Mouse (Mus musculus) liver, embryonic 11.5 days (tissue): ENCODE measurements around the gene Skap1. TPM values are rescaled to one million over a fixed set of nuclear protein-coding genes. Genes with fewer than 3 reads are reported as not detected.

Experiments
- ATAC-seq: fragments of 200-750 bp; cut with Nextera tagmentation; replicated peaks from 2 replicates; pipeline ENCODE4 v1.8.0; 2017; ENCODE audit warnings: moderate number of reproducible peaks, mild to moderate bottlenecking, moderate TSS enrichment, moderate library complexity; ENCODE audit not compliant: low FRiP score
- DNase-seq: peaks from one replicate; pipeline ENCODE4 v3.0.0-alpha.2; 2017; ENCODE audit warnings: low spot score
- H3K27ac ChIP-seq: fragments of 300-500 bp; sonication (generic); 2 replicates; pipeline ENCODE4 v1.5.1; 2014; ENCODE audit warnings: mild to moderate bottlenecking, low read depth, low read length, control low read depth
- H3K27me3 ChIP-seq: fragments of 300-500 bp; sonication (generic); replicated peaks from 2 replicates; pipeline ENCODE4 v1.6.1; 2014; ENCODE audit warnings: low read length, mixed read lengths; ENCODE audit not compliant: control insufficient read depth, insufficient read depth
- H3K36me3 ChIP-seq: fragments of 300-500 bp; sonication (generic); 2 replicates; pipeline ENCODE4 v1.6.1; 2014; ENCODE audit warnings: mild to moderate bottlenecking, low read length, moderate library complexity, mixed read lengths; ENCODE audit not compliant: control insufficient read depth, insufficient read depth
- H3K4me1 ChIP-seq: fragments of 300-500 bp; sonication (generic); replicated peaks from 2 replicates; pipeline ENCODE4 v1.6.1; 2014; ENCODE audit warnings: low read length, mixed read lengths; ENCODE audit not compliant: control insufficient read depth, insufficient read depth
- H3K4me2 ChIP-seq: fragments of 300-500 bp; sonication (generic); 2 replicates; pipeline ENCODE4 v1.6.1; 2014; ENCODE audit warnings: mild to moderate bottlenecking, control low read depth, moderate library complexity
- H3K4me3 ChIP-seq: fragments of 300-500 bp; sonication (generic); 2 replicates; pipeline ENCODE4 v1.5.1; 2014; ENCODE audit warnings: low read depth, low read length, control low read depth
- H3K9ac ChIP-seq: fragments of 300-500 bp; sonication (generic); 2 replicates; pipeline ENCODE4 v1.6.1; 2014; ENCODE audit warnings: low read depth, low read length, control low read depth
- H3K9me3 ChIP-seq: fragments of 300-500 bp; sonication (generic); 2 replicates; pipeline ENCODE4 v1.6.1; 2016; ENCODE audit warnings: low read length, inconsistent platforms, mixed read lengths; ENCODE audit not compliant: control insufficient read depth
- WGBS: fragments of 180-500 bp; shearing (Covaris S2); extraction: QIAGEN DNeasy Blood & Tissue Kit; methylation state at CpG from one replicate; pipeline ENCODE4 v1.1.7; 2014; 5-methylcytosine and 5-hydroxymethylcytosine counted together
- polyA plus RNA-seq: library from polyadenylated mRNA; unstranded; fragments of >200 nt; fragmentation: Nextera tagmentation; extraction: Ambion mirVana; gene quantifications from 2 replicates; pipeline ENCODE4 v1.2.1, GENCODE M21; 2014

The Skap1 gene
- polyA plus RNA-seq, 1 experiment from 2014 or later: 0.45 TPM

DNA sequence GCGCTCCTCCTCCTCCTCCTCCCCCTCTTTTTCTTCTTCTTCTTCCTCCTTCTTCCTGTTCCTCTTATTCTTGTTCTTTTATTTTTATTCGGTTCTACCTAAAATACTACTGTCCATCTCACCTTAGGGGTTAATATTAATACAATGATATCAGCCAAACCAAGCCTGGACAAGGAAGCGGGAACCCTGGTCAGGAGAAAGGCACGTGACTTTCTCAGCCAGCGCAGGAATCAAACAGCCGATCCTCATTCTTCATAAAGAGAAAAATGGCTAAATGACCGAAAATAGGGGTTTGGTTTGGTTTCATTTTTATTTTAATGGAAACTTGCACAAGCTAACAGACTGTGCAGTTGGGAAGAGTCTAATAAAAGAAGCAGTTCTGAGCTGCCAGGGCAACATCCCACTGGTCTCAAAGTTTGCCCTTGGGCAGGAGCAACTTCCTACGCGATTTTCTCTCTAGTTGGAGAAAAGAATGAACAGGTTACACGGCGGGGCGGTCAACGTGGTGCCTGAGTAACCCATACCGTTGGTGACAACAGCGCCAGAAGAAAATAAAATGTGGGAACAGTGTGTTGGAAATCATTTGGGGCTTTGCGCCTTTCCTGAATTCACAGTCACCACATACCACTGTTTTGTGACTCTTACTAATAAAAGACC is 154.5 kb downstream of the Skap1 start:
- H3K36me3 ChIP-seq: no peaks in the 10 kb centered on the region
- H3K27ac ChIP-seq: no peak overlapping the region
- no peak for ATAC-seq
- no peak overlapping the region for H3K4me3 ChIP-seq
- peaks cover 5% of the 10 kb centered on the region; the same call in 1 of the 2 replicates for H3K27me3 ChIP-seq
- H3K4me2 ChIP-seq: no peak overlapping the region
- no peaks in the 10 kb centered on the region for H3K4me1 ChIP-seq
- no peaks in the 10 kb centered on the region for H3K9me3 ChIP-seq
- H3K9ac ChIP-seq: no peak overlapping the region
- peak; percentile 20 for DNase-seq
- WGBS: 64% methylated on average over 16 of the region's 16 CpGs

DNA sequence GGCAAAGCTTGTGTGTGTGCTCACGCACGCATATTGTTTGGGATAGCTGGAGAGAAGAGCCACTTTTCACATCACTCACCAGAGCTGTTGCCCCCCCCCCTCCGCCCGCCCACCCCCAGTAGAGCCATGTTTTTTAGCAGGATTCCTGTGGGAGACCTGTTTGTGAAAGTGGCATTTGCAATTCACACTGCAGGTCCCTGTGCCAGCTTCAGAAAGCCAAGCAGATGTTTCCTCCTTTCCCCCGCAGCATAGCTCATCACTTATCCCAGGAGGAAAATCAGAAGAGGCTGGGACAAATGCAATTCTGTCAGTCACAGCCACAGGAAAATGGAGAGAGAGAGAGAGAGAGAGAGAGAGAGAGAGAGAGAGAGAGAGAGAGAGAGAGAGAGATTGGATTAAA is 155.2 kb downstream of the Skap1 start:
- Histone ChIP-seq H3K27ac (no peak overlapping the region), H3K9me3 (no peaks in the 10 kb centered on the region), H3K4me2 (no peak overlapping the region), H3K27me3 (peaks cover 5% of the 10 kb centered on the region; the same call in 1 of the 2 replicates), H3K9ac (no peak overlapping the region), H3K4me1 (no peaks in the 10 kb centered on the region), H3K36me3 (no peaks in the 10 kb centered on the region), H3K4me3 (no peak overlapping the region)
- 29% methylated on average over 5 of the region's 5 CpGs for WGBS
- ATAC-seq (no peak), DNase-seq (peak; percentile 15)

DNA sequence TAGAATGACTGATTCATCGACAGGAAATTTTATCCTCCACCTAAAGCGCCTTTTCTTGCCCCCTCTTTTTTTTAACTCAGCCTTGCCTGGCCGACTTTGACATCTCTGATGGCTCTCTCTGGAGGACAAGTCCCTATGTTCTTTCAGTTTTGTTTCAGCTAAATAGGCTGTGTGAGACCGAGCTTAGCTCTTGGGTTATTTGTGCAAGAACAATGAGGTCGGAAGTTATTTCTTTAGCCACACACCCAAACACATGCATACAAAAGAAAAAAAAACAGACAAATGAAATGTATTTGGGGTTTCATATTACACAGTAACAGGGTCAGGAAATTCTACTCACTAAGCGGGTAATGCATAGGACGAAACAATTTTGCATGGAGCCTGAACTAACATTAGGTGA is 155.6 kb downstream of the Skap1 start:
- H3K36me3 ChIP-seq: no peaks in the 10 kb centered on the region
- ATAC-seq (no peak), DNase-seq (no peak)
- no peak overlapping the region for H3K4me2 ChIP-seq
- H3K27me3 ChIP-seq: peaks cover 5% of the 10 kb centered on the region; the same call in 1 of the 2 replicates
- WGBS: 56% methylated on average over 7 of the region's 7 CpGs
- H3K4me1 ChIP-seq: no peaks in the 10 kb centered on the region
- H3K9me3 ChIP-seq: no peaks in the 10 kb centered on the region
- no peak overlapping the region for H3K4me3 ChIP-seq
- no peak overlapping the region for H3K9ac ChIP-seq
- H3K27ac ChIP-seq: no peak overlapping the region

DNA sequence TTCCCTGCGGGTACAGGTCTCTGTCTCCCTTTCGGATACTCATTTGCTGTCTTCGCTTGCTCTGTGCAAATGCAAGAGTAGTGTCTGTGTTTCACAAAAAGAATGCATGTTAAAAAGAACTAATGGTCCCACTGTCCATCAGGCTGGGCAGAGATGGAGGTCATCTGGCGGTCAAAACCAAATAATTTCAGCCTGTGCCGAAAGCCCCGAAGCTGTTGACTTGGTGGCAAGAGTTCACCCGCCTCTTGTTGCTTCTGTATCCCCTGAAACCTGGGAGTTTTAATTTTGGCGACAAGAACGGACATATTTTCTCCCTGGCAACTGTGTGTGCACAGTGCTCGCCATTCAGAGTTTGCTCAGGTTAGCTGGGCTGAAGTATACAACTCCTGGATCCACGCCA is 156.3 kb downstream of the Skap1 start:
- DNase-seq (peak; percentile 28), ATAC-seq (no peak)
- peaks cover 5% of the 10 kb centered on the region; the same call in 1 of the 2 replicates for H3K27me3 ChIP-seq

DNA sequence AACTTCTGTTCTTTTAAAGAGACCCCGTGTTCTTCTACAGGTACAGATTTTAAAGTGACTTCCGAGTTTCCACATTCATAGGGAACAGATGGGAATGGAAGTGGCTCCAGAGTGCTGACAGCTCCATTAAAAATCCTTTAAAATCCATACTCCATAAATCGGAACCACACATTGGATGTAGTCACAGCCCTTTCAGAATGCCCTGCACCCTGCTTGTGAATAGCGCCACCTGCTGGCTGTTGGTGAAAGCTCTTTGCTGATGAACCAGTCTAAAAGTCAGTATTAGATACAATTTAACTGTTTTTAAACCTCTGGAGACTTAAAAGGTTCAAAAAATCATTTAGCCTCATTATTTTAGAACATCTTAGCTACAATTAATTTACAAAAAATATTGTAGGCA is 156.8 kb downstream of the Skap1 start:
- Histone ChIP-seq H3K4me1 (no peaks in the 10 kb centered on the region), H3K27me3 (peaks cover 8% of the 10 kb centered on the region; the same call in 1 of the 2 replicates), H3K27ac (no peak overlapping the region), H3K9me3 (no peaks in the 10 kb centered on the region), H3K9ac (no peak overlapping the region), H3K4me3 (no peak overlapping the region), H3K36me3 (no peaks in the 10 kb centered on the region), H3K4me2 (no peak overlapping the region)
- ATAC-seq (no peak), DNase-seq (peak; percentile 56)
- WGBS: 27% methylated on average over 4 of the region's 4 CpGs

More for the DNA sequence above, 156.3 kb downstream of the Skap1 start:
- WGBS: 66% methylated on average over 11 of the region's 11 CpGs
- Histone ChIP-seq H3K9ac (no peak overlapping the region), H3K36me3 (no peaks in the 10 kb centered on the region), H3K4me2 (no peak overlapping the region), H3K27ac (no peak overlapping the region), H3K4me3 (no peak overlapping the region), H3K4me1 (no peaks in the 10 kb centered on the region), H3K9me3 (no peaks in the 10 kb centered on the region)

DNA sequence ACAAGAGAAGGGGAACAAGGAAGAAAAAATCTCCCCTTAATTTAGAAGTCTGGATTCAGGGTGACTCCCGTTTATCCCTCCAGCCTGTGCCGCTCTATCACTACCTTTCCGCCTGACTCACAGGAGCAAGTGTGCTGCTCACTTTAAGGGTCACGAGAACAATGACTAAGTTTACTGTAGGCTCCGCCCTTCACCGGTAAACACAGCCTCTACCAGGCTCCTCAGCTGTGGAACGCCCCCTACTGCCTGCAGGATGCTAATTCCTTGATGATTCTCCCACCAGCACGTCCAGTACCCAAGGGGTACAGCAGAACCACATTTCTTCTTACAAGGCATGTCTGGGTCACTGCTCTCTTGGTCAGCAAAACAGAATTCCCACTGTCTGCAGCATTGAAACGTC is 158.4 kb downstream of the Skap1 start:
- 11% methylated on average over 9 of the region's 9 CpGs for WGBS
- Histone ChIP-seq H3K4me3 (no peak overlapping the region), H3K27me3 (peaks cover 8% of the 10 kb centered on the region; the same call in 1 of the 2 replicates), H3K36me3 (no peaks in the 10 kb centered on the region), H3K27ac (no peak overlapping the region), H3K4me2 (peak overlapping the region; percentile 29), H3K4me1 (no peaks in the 10 kb centered on the region), H3K9me3 (no peaks in the 10 kb centered on the region), H3K9ac (no peak overlapping the region)
- DNase-seq: peak; percentile 51
- ATAC-seq: no peak

DNA sequence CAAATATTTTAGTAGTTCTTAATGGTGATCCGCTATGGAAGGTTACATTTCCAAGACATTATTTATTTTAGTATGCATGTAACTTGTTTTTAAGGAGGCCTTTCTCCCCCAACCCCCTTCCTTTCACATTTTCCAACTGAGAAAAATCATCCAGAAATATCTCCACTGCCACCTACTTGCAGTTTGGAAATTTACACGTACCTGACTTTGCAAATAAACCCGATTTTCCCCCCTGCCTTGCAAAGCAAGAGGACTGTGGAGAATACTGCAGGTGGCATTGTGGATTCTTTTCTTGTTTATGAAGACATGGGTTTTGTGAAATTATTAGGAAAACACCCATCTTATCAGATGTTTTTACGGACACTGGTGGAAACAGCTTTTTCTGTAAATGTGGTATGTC is 160.0 kb downstream of the Skap1 start:
- 62% methylated on average over 4 of the region's 4 CpGs for WGBS
- Histone ChIP-seq H3K9ac (no peak overlapping the region), H3K9me3 (no peaks in the 10 kb centered on the region), H3K36me3 (no peaks in the 10 kb centered on the region), H3K27me3 (peaks cover 8% of the 10 kb centered on the region; the same call in 1 of the 2 replicates), H3K4me2 (no peak overlapping the region), H3K4me1 (no peaks in the 10 kb centered on the region), H3K27ac (no peak overlapping the region), H3K4me3 (no peak overlapping the region)
- ATAC-seq: no peak
- no peak for DNase-seq

DNA sequence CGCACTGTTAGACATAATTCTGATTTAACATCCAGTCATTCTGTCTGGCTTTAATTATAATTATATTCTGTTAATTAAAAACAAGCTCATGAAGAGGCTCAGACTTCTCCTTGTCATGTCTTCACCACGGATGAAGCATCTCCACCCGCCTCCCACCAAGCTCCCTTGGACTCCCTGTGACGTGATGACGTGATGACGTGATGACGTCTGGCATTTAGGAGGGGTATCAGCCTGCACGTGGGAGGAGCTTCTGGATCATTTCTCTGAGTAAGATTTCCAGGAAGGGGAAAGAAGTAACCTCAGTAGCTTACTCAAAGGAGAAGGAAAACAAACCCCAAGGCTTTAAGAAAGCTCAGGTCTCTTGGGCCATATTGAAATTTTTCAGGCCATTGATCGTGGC is 165.4 kb downstream of the Skap1 start:
- no peak overlapping the region for H3K4me2 ChIP-seq
- no peak for ATAC-seq
- no peaks in the 10 kb centered on the region for H3K36me3 ChIP-seq

DNA sequence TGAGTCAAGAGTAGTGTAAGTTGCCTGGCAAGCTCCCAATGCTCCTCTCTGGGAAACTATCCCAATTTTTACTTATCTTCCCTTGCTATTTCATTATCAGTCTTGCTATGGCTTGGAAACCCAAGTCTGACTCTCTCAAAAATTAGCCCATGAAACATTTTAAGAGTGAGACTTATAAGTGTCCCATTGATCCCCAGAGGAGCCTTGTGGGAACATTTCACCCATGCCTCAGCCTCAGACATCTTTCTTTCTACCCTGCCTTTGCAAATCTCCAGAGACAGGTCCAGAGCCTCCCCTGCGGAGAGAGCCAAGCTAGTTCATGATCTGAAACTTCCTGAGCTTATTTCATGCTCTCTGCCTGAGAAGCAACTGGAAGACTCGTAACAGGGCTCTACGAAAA is 167.1 kb downstream of the Skap1 start:
- H3K27ac ChIP-seq: no peak overlapping the region
- H3K4me2 ChIP-seq: no peak overlapping the region
- ATAC-seq (no peak), DNase-seq (no peak)
- no peaks in the 10 kb centered on the region for H3K36me3 ChIP-seq
- H3K4me1 ChIP-seq: no peaks in the 10 kb centered on the region
- no peak overlapping the region for H3K4me3 ChIP-seq
- H3K9ac ChIP-seq: no peak overlapping the region
- no peaks in the 10 kb centered on the region for H3K27me3 ChIP-seq
- 67% methylated on average over 3 of the region's 3 CpGs for WGBS
- no peaks in the 10 kb centered on the region for H3K9me3 ChIP-seq

More for the DNA sequence above, 165.4 kb downstream of the Skap1 start:
- Histone ChIP-seq H3K9ac (no peak overlapping the region), H3K4me3 (no peak overlapping the region), H3K4me1 (no peaks in the 10 kb centered on the region), H3K27me3 (0 out of 2 replicates have a peak, but pooled peaks cover 3% of the 10 kb centered on the region), H3K27ac (no peak overlapping the region), H3K9me3 (no peaks in the 10 kb centered on the region)
- no peak for DNase-seq
- 52% methylated on average over 9 of the region's 9 CpGs for WGBS
